Mouse (Mus musculus): ENCODE measurements around the gene Dcun1d5. TPM values are rescaled to one million over a fixed set of nuclear protein-coding genes. Genes with fewer than 3 reads are reported as not detected.
"Not testable (repeated sequence)": the region's sequence is repeated elsewhere in the genome, so short reads cannot be mapped to it uniquely, and the experiment has no call there.

The Dcun1d5 gene
- 10 to 100 TPM; 44.4 to 59.4 (median 53.0) TPM for total RNA-seq (2022)

GRCm38 (mm10) chr9:7184172-7184896 is at the start of gene Dcun1d5, which contains the start of gene Dync2h1:
Dcun1d5 (plus strand) TSS chr9:7184520.
Dync2h1 (minus strand) TSS chr9:7184446.
- DNase-seq (ENCODE audit: low spot score): peak; percentile 96

GRCm38 (mm10) chr9:7154391-7154790 is 29.9 kb upstream of the Dcun1d5 start:
- no peak for DNase-seq (ENCODE audit: low spot score)

- no peak for DNase-seq (ENCODE audit: low spot score)
Measured at GRCm38 (mm10) chr9:7158605-7159004, 25.7 kb upstream of the Dcun1d5 start.

- no peak for DNase-seq (ENCODE audit: low spot score)
Measured at GRCm38 (mm10) chr9:7159718-7160117, 24.6 kb upstream of the Dcun1d5 start.

GRCm38 (mm10) chr9:7160688-7161087 is 23.6 kb upstream of the Dcun1d5 start:
- no peak for DNase-seq (ENCODE audit: low spot score)

GRCm38 (mm10) chr9:7167339-7167998 is 16.9 kb upstream of the Dcun1d5 start:
- DNase-seq (ENCODE audit: low spot score): no peak

- DNase-seq (ENCODE audit: low spot score): no peak
Measured at GRCm38 (mm10) chr9:7173756-7174155, 10.6 kb upstream of the Dcun1d5 start.

GRCm38 (mm10) chr9:7176618-7177610 is 7.4 kb upstream of the Dcun1d5 start:
- DNase-seq (ENCODE audit: low spot score): peak; percentile 62

- DNase-seq (ENCODE audit: low spot score): no peak
Measured at GRCm38 (mm10) chr9:7184897-7185291, 574 bp downstream of the Dcun1d5 start.

GRCm38 (mm10) chr9:7190694-7191093 is 6.4 kb downstream of the Dcun1d5 start:
- DNase-seq (ENCODE audit: low spot score): not testable (repeated sequence)

- DNase-seq (ENCODE audit: low spot score): peak; percentile 21
Measured at GRCm38 (mm10) chr9:7216240-7216639, 31.9 kb downstream of the Dcun1d5 start.

GRCm38 (mm10) chr9:7221024-7221423 is 36.7 kb downstream of the Dcun1d5 start:
- no peak for DNase-seq (ENCODE audit: low spot score)

GRCm38 (mm10) chr9:7221460-7221859 is 37.1 kb downstream of the Dcun1d5 start:
- peak; percentile 14 for DNase-seq (ENCODE audit: low spot score)

GRCm38 (mm10) chr9:7238619-7239018 is 54.3 kb downstream of the Dcun1d5 start:
- DNase-seq (ENCODE audit: low spot score): no peak

GRCm38 (mm10) chr9:7239967-7240366 is 55.6 kb downstream of the Dcun1d5 start:
- DNase-seq (ENCODE audit: low spot score): no peak

GRCm38 (mm10) chr9:7252797-7253654 is 68.7 kb downstream of the Dcun1d5 start:
- DNase-seq (ENCODE audit: low spot score): peak; percentile 10

Other genes with a start within 250 kb of the Dcun1d5 start
- gene Dync2h1, start 74 bp upstream of the Dcun1d5 start, total RNA-seq (2022): 1 to 10 TPM; 1.9 to 2.1 (median 2.0) TPM
- under 1 TPM; 0.09 to 0.47 (median 0.32) TPM for gene Mmp13, start 88.0 kb downstream of the Dcun1d5 start, total RNA-seq (2022)
- gene Mmp12, start 159.9 kb downstream of the Dcun1d5 start, total RNA-seq (2022): under 1 TPM; 0.33 to 0.75 (median 0.56) TPM
- not detected for gene Mmp1b, start 203.5 kb downstream of the Dcun1d5 start, total RNA-seq (2022)